Mouse (Mus musculus): ENCODE data around the gene Gper1.

- TF ChIP-seq CTCF (IDR thresholded peaks at IDR 0.05; ENCODE audit: control insufficient read depth, insufficient read depth, insufficient replicate concordance, low read depth, low read length): no peak
- no peak for TF ChIP-seq POLR2A (IDR thresholded peaks at IDR 0.05; ENCODE audit: control insufficient read depth, low read depth, low read length)
These were observed 14.8 kb downstream of the Gper1 start for GRCm38 (mm10) chr5:139437769-139438168.
